Mouse (Mus musculus) granulocyte monocyte progenitor cell, adult 5-6 weeks (primary cell): ENCODE results near the gene Gimd1. TPM values are rescaled to one million over a fixed set of nuclear protein-coding genes. Genes with fewer than 3 reads are reported as not detected.

ENCODE experiments used
- total RNA-seq, 2 experiments: library from RNA; stranded (forward) in 1 of 2; stranded (reverse) in 1 of 2; fragments of 200-712, 200-1000 nt in 1 of 2; fragments of >200 nt in 1 of 2; fragmentation: Nextera tagmentation in 1 of 2; gene quantifications; 2 replicates each; pipeline ENCODE4 v1.2.3; 2014 to 2017

Gimd1 gene
- total RNA-seq, 2 experiments from 2014 or later = not detected

Other genes with a start within 250 kb of the Gimd1 start
- gene Tbck, start 54.3 kb downstream of the Gimd1 start, total RNA-seq (2014; fragmentation: Nextera tagmentation) = 17.8 and 19.9 TPM in 2 replicates
- 14.4 and 16.9 TPM in 2 replicates for gene Tbck, start 54.3 kb downstream of the Gimd1 start, total RNA-seq (2017)
- 95.7 and 109 TPM in 2 replicates for gene Aimp1, start 54.5 kb downstream of the Gimd1 start, total RNA-seq (2014; fragmentation: Nextera tagmentation)
- gene Aimp1, start 54.5 kb downstream of the Gimd1 start, total RNA-seq (2017) = 133 and 140 TPM in 2 replicates